Mouse (Mus musculus) cerebellum, postnatal 14 days (tissue): ENCODE data around the gene Gps1.
"Not testable (repeated sequence)": the region's sequence is repeated elsewhere in the genome, so short reads cannot be mapped to it uniquely, and the experiment has no call there.

ENCODE experiments used
- DNase-seq, 2 experiments: peaks; one replicate each; pipeline ENCODE4 v3.0.0; 2021; ENCODE audit warnings: mixed read lengths in 2 of 2

Gps1 gene

DNA sequence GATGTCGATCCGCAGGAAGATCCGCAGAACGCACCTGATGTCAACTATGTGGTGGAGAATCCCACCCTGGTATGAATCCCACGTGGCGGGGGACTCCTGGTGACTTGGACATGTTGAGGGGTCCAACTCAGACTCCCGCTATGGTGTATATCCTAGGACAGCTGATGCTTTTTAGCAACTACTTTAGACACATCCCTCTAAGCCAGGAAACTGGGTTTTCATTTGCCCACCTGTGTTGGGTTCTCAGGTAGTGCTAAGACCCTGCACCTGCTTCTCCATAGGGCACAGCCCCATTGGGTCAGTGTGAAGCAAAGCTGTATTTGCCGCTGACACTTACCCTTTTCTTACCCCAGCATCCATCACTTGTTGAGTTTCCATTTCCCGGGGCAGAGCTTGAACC, 1.1 kb downstream of the Gps1 start:
- no peak for DNase-seq

DNA sequence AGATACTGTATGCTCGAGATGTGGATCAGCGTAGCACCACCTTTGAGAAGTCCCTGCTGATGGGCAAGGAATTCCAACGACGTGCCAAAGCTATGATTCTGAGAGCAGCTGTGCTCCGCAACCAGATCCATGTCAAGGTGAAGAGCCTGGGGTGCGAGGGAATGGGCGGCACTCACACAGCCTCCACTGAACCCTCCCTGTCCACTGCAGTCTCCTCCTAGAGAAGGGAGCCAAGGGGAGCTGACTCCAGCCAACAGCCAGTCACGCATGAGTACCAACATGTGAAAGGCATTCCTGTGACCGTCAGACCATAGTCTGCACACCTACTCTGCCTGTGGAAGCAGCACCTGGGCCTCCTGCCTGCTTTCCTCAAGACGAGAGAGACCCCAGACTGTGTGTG, 4.4 kb downstream of the Gps1 start:
- DNase-seq, result not testable (repeated sequence)

DNA sequence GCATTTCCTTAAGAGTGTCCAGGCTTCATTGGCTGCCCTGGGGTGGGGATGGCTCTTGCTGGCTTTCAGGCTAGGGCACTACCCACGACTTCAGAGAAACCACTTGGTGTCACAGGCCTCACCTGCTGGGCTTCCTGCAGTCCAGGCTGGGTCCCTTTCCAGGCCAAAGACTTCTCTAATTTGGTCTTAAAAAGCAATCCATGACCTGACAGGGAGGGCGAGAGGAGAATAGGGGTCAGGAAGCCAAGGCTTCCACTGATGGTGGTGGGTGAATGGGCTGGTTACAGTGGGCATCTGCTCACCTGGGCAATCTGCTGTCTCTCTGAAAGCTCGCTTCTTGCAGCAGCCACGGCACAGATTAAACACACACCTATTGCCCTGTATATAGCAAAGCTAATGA, 5.3 kb downstream of the Gps1 start:
- no peak for DNase-seq

- DNase-seq, result no peak
Measured at GRCm38 (mm10) chr11:120789810-120790209, 5.7 kb downstream of the Gps1 start.

GRCm38 (mm10) chr11:120792652-120793051, 8.6 kb downstream of the Gps1 start:
- DNase-seq, result no peak

- peak; percentile 99 for DNase-seq
Measured at GRCm38 (mm10) chr11:120795756-120796613, 11.9 kb downstream of the Gps1 start, which contains the start of gene Dus1l. TSS of gene Dus1l (minus strand) at chr11:120796403.

- DNase-seq, result no peak
Measured at GRCm38 (mm10) chr11:120796614-120796946, 12.5 kb downstream of the Gps1 start.

GRCm38 (mm10) chr11:120798244-120798643, 14.2 kb downstream of the Gps1 start:
- DNase-seq, result no peak

DNA sequence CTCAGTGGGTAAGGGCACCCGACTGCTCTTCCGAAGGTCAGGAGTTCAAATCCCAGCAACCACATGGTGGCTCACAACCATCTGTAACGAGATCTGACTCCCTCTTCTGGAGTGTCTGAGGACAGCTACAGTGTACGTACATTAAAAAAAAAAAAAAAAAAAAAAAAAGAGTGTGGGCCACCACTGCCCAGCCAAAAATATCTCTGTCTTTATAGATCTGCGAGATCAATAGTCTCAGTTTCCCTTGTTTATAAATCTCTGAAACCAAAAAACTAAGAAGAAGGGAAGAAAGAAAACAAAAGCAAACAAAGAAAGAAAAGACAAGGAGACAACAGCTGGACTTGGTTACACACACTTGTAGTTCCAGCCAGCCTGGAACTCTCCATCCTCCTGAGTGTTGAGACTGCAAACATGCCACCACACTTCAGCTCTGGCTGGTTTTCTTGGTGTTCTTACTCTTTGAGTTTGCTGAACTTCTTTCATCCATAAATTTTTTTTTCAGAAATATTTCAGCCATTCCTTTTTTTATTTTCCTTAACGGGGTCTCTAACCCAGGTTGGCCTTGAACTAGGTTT, 15.3 kb downstream of the Gps1 start:
- no peak for DNase-seq

GRCm38 (mm10) chr11:120800061-120800904, 16.2 kb downstream of the Gps1 start:
- DNase-seq, result peak; percentile 93 to 96

DNA sequence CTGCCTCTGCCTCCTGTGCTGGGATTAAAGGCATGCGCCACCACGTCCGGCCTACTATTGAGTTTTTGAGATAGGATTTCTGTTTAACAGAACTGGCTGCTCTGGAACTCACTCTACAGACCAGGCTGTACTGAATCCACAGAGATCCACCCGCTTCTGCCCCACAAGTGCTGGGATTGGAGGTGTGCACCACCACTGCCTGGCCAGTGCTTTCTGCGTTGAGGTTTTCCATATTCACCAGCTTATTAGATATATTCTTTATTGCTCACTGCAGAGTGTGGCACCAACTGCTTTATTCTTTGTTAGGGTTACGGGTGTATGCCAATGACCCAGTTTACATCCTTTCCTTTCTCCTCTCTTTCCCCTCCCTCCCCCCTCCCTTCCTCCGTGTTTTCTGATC, 20.2 kb downstream of the Gps1 start:
- no peak for DNase-seq

GRCm38 (mm10) chr11:120804769-120805168, 20.7 kb downstream of the Gps1 start:
- no peak for DNase-seq

GRCm38 (mm10) chr11:120805375-120806298, 21.6 kb downstream of the Gps1 start:
- no peak for DNase-seq

DNA sequence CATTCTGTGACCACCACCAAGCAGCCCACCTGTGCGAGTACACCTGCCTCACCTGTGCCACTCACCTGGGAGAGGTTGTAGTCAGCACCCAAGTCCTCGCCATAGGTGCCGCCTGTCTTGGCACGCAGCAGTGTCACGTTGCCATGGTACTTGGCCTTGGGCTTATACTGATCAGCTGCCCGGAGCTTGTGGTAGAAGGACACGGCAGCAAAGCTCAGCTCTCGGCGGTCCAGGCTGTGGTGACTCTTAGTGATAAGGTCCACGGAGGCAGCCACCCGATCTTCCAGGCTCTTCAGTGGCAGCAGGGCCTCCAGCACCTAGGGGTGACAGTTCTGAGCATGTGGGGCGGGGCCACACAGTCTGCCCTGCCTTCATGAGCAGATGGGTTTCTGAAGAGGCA, 23.9 kb downstream of the Gps1 start:
- no peak for DNase-seq

DNA sequence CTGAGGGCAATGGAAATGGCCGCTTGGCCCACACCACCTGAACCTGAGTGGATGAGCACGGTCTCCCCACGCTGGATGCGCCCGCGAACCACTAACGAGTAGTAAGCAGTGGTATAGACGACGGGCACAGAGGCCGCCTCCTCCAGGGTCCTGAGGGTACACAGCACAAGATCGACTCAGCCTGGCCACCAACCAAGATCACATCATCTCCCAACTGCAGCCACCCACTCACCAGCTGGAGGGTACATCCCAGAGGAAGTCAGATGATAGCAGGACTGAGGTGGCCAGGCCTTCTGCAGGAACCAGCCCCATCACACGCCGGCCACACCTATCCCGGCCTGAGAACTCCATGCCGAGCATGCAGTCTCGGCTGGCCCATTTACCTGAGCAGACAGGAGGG, 28.0 kb downstream of the Gps1 start:
- DNase-seq, result no peak

GRCm38 (mm10) chr11:120817358-120817757, 33.3 kb downstream of the Gps1 start:
- no peak for DNase-seq

GRCm38 (mm10) chr11:120818251-120818650, 34.2 kb downstream of the Gps1 start:
- no peak for DNase-seq

- DNase-seq, result peak; percentile 60 to 75
Measured at GRCm38 (mm10) chr11:120819556-120819955, 35.5 kb downstream of the Gps1 start.

- DNase-seq, result peak; percentile 22 to 48
Measured at GRCm38 (mm10) chr11:120820546-120820945, 36.5 kb downstream of the Gps1 start.

DNA sequence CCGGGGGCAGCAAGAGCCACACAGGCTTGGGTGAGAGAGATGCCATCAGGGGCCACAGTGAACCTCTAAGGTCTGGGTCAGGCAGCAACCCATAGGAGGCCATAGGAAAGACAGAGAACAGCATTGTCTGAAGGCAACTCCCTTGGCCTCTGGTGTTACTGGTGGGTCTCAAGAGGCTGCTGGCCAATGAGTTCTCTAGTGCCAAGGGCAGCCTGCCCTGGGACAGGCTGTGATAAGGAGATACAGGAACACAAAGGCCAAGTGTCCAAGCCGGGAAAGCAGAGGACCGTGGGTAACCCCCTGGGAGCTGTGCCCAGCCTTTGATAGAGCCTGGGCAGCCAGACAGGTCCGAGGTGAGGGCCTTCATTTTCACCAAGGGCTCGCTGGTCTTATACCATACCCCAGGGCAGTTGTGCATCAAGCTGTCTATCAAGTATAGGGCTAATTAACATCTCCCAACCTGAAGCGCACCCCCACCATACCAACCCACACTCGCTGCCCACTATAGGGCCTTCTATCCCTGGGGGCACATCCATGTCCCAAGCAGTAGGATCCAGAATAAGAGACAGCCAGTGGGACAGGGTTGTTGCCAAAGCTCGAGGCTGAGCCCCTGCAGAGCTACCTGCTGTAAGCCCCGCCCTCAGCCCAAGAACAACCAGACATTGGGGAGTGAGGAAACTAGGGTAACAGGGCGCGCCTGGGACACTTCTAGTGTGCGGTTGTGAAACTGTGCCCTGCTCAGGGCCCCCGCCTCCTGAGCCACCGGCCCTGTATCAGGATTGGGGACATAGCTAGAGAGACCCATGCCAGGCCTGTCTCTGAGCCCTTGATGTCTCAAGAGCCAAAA, 37.2 kb downstream of the Gps1 start:
- peak; percentile 25 to 44 for DNase-seq

- DNase-seq, result peak in 1 of 2 experiments; percentile 21
Measured at GRCm38 (mm10) chr11:120822321-120822720, 38.2 kb downstream of the Gps1 start.
